ENCODE assay signal across 16 mouse cellular contexts in genomic region chr12:83927747-83928146, GRCm38 (mm10). TPM values are rescaled to one million over a fixed set of nuclear protein-coding genes. Genes with fewer than 3 reads are reported as not detected.
DNase-seq lines count a peak whose midpoint lies in the region; ATAC-seq and TF ChIP-seq lines count a peak whose summit lies in the region.
"Had no signal": no experiment of that assay in that cellular context is flagged by ENCODE, and none has a peak within 500 bp of the region (broad histone marks: within the 10 kb centered on the region; RNA-seq: fewer than 3 reads in every experiment).

No protein-coding gene starts in this region.

- TF ChIP-seq POLR2A in kidney, adult 2 months (IDR thresholded peaks at IDR 0.05; ENCODE audit: low read depth, low read length), result no peak
- TF ChIP-seq POLR2A in bone marrow, adult 2 months (IDR thresholded peaks at IDR 0.05; ENCODE audit: borderline replicate concordance, control insufficient read depth, low read depth, low read length), result no peak

- no peak for TF ChIP-seq CTCF in kidney, adult 2 months (conservative IDR thresholded peaks at IDR 0.05; ENCODE audit: insufficient read depth, insufficient read length, low read depth, low read length)
- no peak for TF ChIP-seq CTCF in bone marrow, adult 2 months (IDR thresholded peaks at IDR 0.05; ENCODE audit: control insufficient read depth, insufficient read depth, low read length)

- peaks cover 19% of the 10 kb centered on the region for H3K4me1 ChIP-seq in kidney, adult 2 months (ENCODE audit: control insufficient read depth, insufficient read depth, low read length)
- peaks cover 15% of the 10 kb centered on the region; the same call in 1 of the 2 replicates for H3K4me1 ChIP-seq in kidney, embryonic 14.5 days (ENCODE audit: control insufficient read depth, insufficient read depth, low read length)
- peaks cover 2% of the 10 kb centered on the region for H3K4me1 ChIP-seq in bone marrow, adult 2 months (ENCODE audit: control insufficient read depth, insufficient read depth, low read length)
- peaks cover 14 to 33% of the 10 kb centered on the region in 2 experiments for H3K4me1 ChIP-seq in heart, embryonic 14.5 days (ENCODE audit: control insufficient read depth in 2 of 2, insufficient read depth in 2 of 2, low read length in 2 of 2)
- H3K4me1 ChIP-seq in forebrain, embryonic 13.5 days, result peaks cover 8% of the 10 kb centered on the region

- no peak overlapping the region for H3K9ac ChIP-seq in kidney, embryonic 14.5 days (ENCODE audit: low read depth, low read length)
- no peak overlapping the region for H3K9ac ChIP-seq in heart, embryonic 14.5 days (ENCODE audit: low read length)
- H3K9ac ChIP-seq in forebrain, embryonic 13.5 days, result no peak overlapping the region
- H3K9ac ChIP-seq: intestine, embryonic 15.5 days; midbrain, embryonic 12.5 days; neural tube, embryonic 13.5 days had no signal

- H3K9me3 ChIP-seq in kidney, embryonic 14.5 days (ENCODE audit: control insufficient read depth, low read length), result no peaks in the 10 kb centered on the region
- no peaks in the 10 kb centered on the region for H3K9me3 ChIP-seq in heart, embryonic 14.5 days (ENCODE audit: control insufficient read depth, low read length)
- H3K9me3 ChIP-seq in forebrain, embryonic 13.5 days (replicated peaks), result no peaks in the 10 kb centered on the region
- H3K9me3 ChIP-seq: intestine, embryonic 15.5 days; midbrain, embryonic 12.5 days; neural tube, embryonic 13.5 days had no signal

- peak; percentile 69 for DNase-seq in kidney, adult 2 months
- DNase-seq in lung, postnatal 36 days, result peak; percentile 78
- no peak for DNase-seq in cerebellum, adult 8-10 months
- no peak for DNase-seq in embryo, embryonic 9.5 days (ENCODE audit: extremely low spot score)
- DNase-seq: cerebellum, postnatal 14 days; gastrocnemius, postnatal 14 days; layer of hippocampus, postnatal 36 days had no signal

- no peaks in the 10 kb centered on the region for H3K36me3 ChIP-seq in kidney, adult 2 months (ENCODE audit: control insufficient read depth, insufficient read depth, low read length)
- no peaks in the 10 kb centered on the region for H3K36me3 ChIP-seq in kidney, embryonic 14.5 days (ENCODE audit: control insufficient read depth, insufficient read depth, low read length)
- H3K36me3 ChIP-seq in heart, embryonic 14.5 days (ENCODE audit: control insufficient read depth, insufficient read depth, low read length), result no peaks in the 10 kb centered on the region
- no peaks in the 10 kb centered on the region for H3K36me3 ChIP-seq in forebrain, embryonic 13.5 days (ENCODE audit: poor library complexity, severe bottlenecking)
- H3K36me3 ChIP-seq: intestine, embryonic 15.5 days; midbrain, embryonic 12.5 days; neural tube, embryonic 13.5 days had no signal

- ATAC-seq in kidney, embryonic 14.5 days (ENCODE audit: low FRiP score, low TSS enrichment), result no peak
- no peak for ATAC-seq in heart, embryonic 14.5 days (ENCODE audit: insufficient number of reproducible peaks, insufficient read depth, low FRiP score, low read depth)
- no peak for ATAC-seq in forebrain, embryonic 13.5 days
- ATAC-seq: intestine, embryonic 15.5 days had no signal

- H3K27ac ChIP-seq in kidney, adult 2 months (ENCODE audit: insufficient read depth, low read depth, low read length), result peak overlapping the region; percentile 46; the same call in 1 of the 2 replicates
- no peak overlapping the region for H3K27ac ChIP-seq in kidney, embryonic 14.5 days (ENCODE audit: low read depth, low read length)
- peak overlapping the region; percentile 62; the same call in 1 of the 2 replicates for H3K27ac ChIP-seq in bone marrow, adult 2 months (ENCODE audit: control insufficient read depth, insufficient read depth, low read depth, low read length, poor library complexity)
- H3K27ac ChIP-seq in heart, embryonic 14.5 days (replicated peaks in 1 of 2; ENCODE audit: control insufficient read depth in 1 of 2, insufficient read depth in 1 of 2, low read depth in 2 of 2, low read length in 2 of 2), result peak overlapping the region; percentile 34 to 43; a peak in 1 of 4 replicates
- H3K27ac ChIP-seq in forebrain, embryonic 13.5 days, result no peak overlapping the region
- H3K27ac ChIP-seq: intestine, embryonic 15.5 days; midbrain, embryonic 12.5 days; neural tube, embryonic 13.5 days had no signal

- no peak overlapping the region for H3K4me3 ChIP-seq in kidney, adult 2 months (ENCODE audit: insufficient read depth, low read depth, low read length)
- H3K4me3 ChIP-seq in kidney, embryonic 14.5 days (ENCODE audit: low read length), result no peak overlapping the region
- no peak overlapping the region for H3K4me3 ChIP-seq in bone marrow, adult 2 months (replicated peaks; ENCODE audit: control insufficient read depth, low read depth, low read length)
- no peak overlapping the region for H3K4me3 ChIP-seq in heart, embryonic 14.5 days (ENCODE audit: control insufficient read depth in 1 of 2, insufficient read depth in 1 of 2, low read depth in 1 of 2, low read length in 2 of 2)
- no peak overlapping the region for H3K4me3 ChIP-seq in forebrain, embryonic 13.5 days
- H3K4me3 ChIP-seq: erythroblast, embryonic 14.5 days; intestine, embryonic 15.5 days; midbrain, embryonic 12.5 days; neural tube, embryonic 13.5 days had no signal

- WGBS in kidney, adult 2 months, result 72% methylated on average over 4 of the region's 4 CpGs
- WGBS in kidney, embryonic 14.5 days, result 85% methylated on average over 4 of the region's 4 CpGs
- WGBS in bone marrow, adult 2 months, result 13% methylated on average over 4 of the region's 4 CpGs
- WGBS in heart, embryonic 14.5 days, result 67% methylated on average over 4 of the region's 4 CpGs
- 89% methylated on average over 4 of the region's 4 CpGs for WGBS in forebrain, embryonic 13.5 days

- H3K27me3 ChIP-seq in kidney, adult 2 months (replicated peaks; ENCODE audit: control insufficient read depth, insufficient read depth, low read length), result no peaks in the 10 kb centered on the region
- no peaks in the 10 kb centered on the region for H3K27me3 ChIP-seq in kidney, embryonic 14.5 days (ENCODE audit: control insufficient read depth, insufficient read depth, low read length)
- H3K27me3 ChIP-seq in heart, embryonic 14.5 days (ENCODE audit: control insufficient read depth, insufficient read depth, low read length), result no peaks in the 10 kb centered on the region
- H3K27me3 ChIP-seq in forebrain, embryonic 13.5 days, result no peaks in the 10 kb centered on the region
- H3K27me3 ChIP-seq: intestine, embryonic 15.5 days; midbrain, embryonic 12.5 days; neural tube, embryonic 13.5 days had no signal

- no peak overlapping the region for H3K4me2 ChIP-seq in kidney, embryonic 14.5 days (replicated peaks; ENCODE audit: low read depth, low read length)
- no peak overlapping the region for H3K4me2 ChIP-seq in heart, embryonic 14.5 days (ENCODE audit: low read length)
- no peak overlapping the region for H3K4me2 ChIP-seq in forebrain, embryonic 13.5 days
- H3K4me2 ChIP-seq: intestine, embryonic 15.5 days; midbrain, embryonic 12.5 days; neural tube, embryonic 13.5 days had no signal

RNA-seq across cellular contexts. Expression of gene Numb, which starts 6.0 kb away (rescaled TPM):
- polyA plus RNA-seq in kidney, adult 2 months (2012; rRNA removed), result 63.7 and 76.5 TPM in 2 replicates
- polyA plus RNA-seq in kidney, embryonic 14.5 days (2014; fragmentation: Nextera tagmentation; extraction: Ambion mirVana), result 26.4 and 34.1 TPM in 2 replicates
- 6.0 and 15.1 TPM in 2 replicates for polyA plus RNA-seq in bone marrow, adult 2 months (2011; ENCODE audit: insufficient read depth, insufficient read length, low replicate concordance, missing spikeins)
- polyA plus RNA-seq in heart, embryonic 14.5 days (2014; fragmentation: Nextera tagmentation; extraction: Ambion mirVana), result 29.9 and 31.8 TPM in 2 replicates
- 23.2 and 26.2 TPM in 2 replicates for polyA plus RNA-seq in forebrain, embryonic 13.5 days (2015; fragmentation: Nextera tagmentation; extraction: Ambion mirVana)

RNA-seq across cellular contexts. Expression of gene Riox1, which starts 22.7 kb away (rescaled TPM):
- polyA plus RNA-seq in kidney, adult 2 months (2012; rRNA removed), result 5.7 and 7.4 TPM in 2 replicates
- 14.1 and 16.2 TPM in 2 replicates for polyA plus RNA-seq in kidney, embryonic 14.5 days (2014; fragmentation: Nextera tagmentation; extraction: Ambion mirVana)
- 7.0 and 15.2 TPM in 2 replicates for polyA plus RNA-seq in bone marrow, adult 2 months (2011; ENCODE audit: insufficient read depth, insufficient read length, low replicate concordance, missing spikeins)
- polyA plus RNA-seq in heart, embryonic 14.5 days (2014; fragmentation: Nextera tagmentation; extraction: Ambion mirVana), result 7.8 and 9.2 TPM in 2 replicates
- polyA plus RNA-seq in forebrain, embryonic 13.5 days (2015; fragmentation: Nextera tagmentation; extraction: Ambion mirVana), result 8.6 and 9.4 TPM in 2 replicates

RNA-seq across cellular contexts. Expression of gene Heatr4, which starts 56.9 kb away (rescaled TPM):
- polyA plus RNA-seq in kidney, adult 2 months (2012; rRNA removed), result 0.04 TPM in 1 of 2 replicates, not detected in the other
- not detected in 2 replicates for polyA plus RNA-seq in kidney, embryonic 14.5 days (2014; fragmentation: Nextera tagmentation; extraction: Ambion mirVana)
- polyA plus RNA-seq in bone marrow, adult 2 months (2011; ENCODE audit: insufficient read depth, insufficient read length, low replicate concordance, missing spikeins), result not detected in 2 replicates
- polyA plus RNA-seq in heart, embryonic 14.5 days (2014; fragmentation: Nextera tagmentation; extraction: Ambion mirVana), result not detected in 2 replicates
- 0.05 TPM in 1 of 2 replicates, not detected in the other for polyA plus RNA-seq in forebrain, embryonic 13.5 days (2015; fragmentation: Nextera tagmentation; extraction: Ambion mirVana)
- polyA plus RNA-seq: erythroblast, embryonic 14.5 days; intestine, embryonic 15.5 days; liver, adult 2 months; midbrain, embryonic 12.5 days; neural tube, embryonic 13.5 days had no signal

RNA-seq across cellular contexts. Expression of gene Acot2, which starts 59.9 kb away (rescaled TPM):
- 32.8 and 32.9 TPM in 2 replicates for polyA plus RNA-seq in kidney, adult 2 months (2012; rRNA removed)
- polyA plus RNA-seq in kidney, embryonic 14.5 days (2014; fragmentation: Nextera tagmentation; extraction: Ambion mirVana), result 32.7 and 37.5 TPM in 2 replicates
- 1.2 and 3.5 TPM in 2 replicates for polyA plus RNA-seq in bone marrow, adult 2 months (2011; ENCODE audit: insufficient read depth, insufficient read length, low replicate concordance, missing spikeins)
- polyA plus RNA-seq in heart, embryonic 14.5 days (2014; fragmentation: Nextera tagmentation; extraction: Ambion mirVana), result 79.5 and 81.2 TPM in 2 replicates
- polyA plus RNA-seq in forebrain, embryonic 13.5 days (2015; fragmentation: Nextera tagmentation; extraction: Ambion mirVana), result 9.9 and 11.1 TPM in 2 replicates

Comparison
In these comparisons a context has a peak if more than half of its experiments do, and no peak if none do; other contexts are left out.
1. H3K27ac ChIP-seq: peak in kidney, adult 2 months (single experiment), bone marrow, adult 2 months (single experiment) and heart, embryonic 14.5 days (2 of 2); none in kidney, embryonic 14.5 days (single experiment) and forebrain, embryonic 13.5 days (single experiment).
2. DNase-seq: peak in kidney, adult 2 months (single experiment) and lung, postnatal 36 days (single experiment); none in cerebellum, adult 8-10 months (single experiment) and embryo, embryonic 9.5 days (single experiment).